Mouse (Mus musculus): Measurements from ENCODE around the gene Htr5a.

GRCm38 (mm10) chr5:27838061-27838460, 3.9 kb upstream of the Htr5a start:
- TF ChIP-seq EP300 (optimal IDR thresholded peaks at IDR 0.05), result no peak
- TF ChIP-seq CTCF (IDR thresholded peaks at IDR 0.05; ENCODE audit: low read depth), result no peak

Measured in stomach, postnatal 0 days (tissue).